Mouse (Mus musculus) thymus, postnatal 36 days (tissue): Measurements from ENCODE around the gene Iars.
"Not testable (repeated sequence)": the region's sequence is repeated elsewhere in the genome, so short reads cannot be mapped to it uniquely, and the experiment has no call there.

ENCODE experiments used
- DNase-seq, 2 experiments: peaks; one replicate each; pipeline ENCODE4 v3.0.0; 2022; ENCODE audit warnings: mixed read lengths in 2 of 2

Iars gene

GRCm38 (mm10) chr13:49738011-49738410, 56.1 kb downstream of the Iars start:
- DNase-seq = no peak

GRCm38 (mm10) chr13:49741285-49742040, 59.6 kb downstream of the Iars start:
- DNase-seq = no peak

GRCm38 (mm10) chr13:49756591-49756990, 74.7 kb downstream of the Iars start:
- DNase-seq = no peak

- no peak for DNase-seq
Measured at GRCm38 (mm10) chr13:49757966-49758365, 76.1 kb downstream of the Iars start.

GRCm38 (mm10) chr13:49760675-49761074, 78.8 kb downstream of the Iars start:
- no peak for DNase-seq

GRCm38 (mm10) chr13:49762208-49762607, 80.3 kb downstream of the Iars start:
- no peak for DNase-seq

- no peak for DNase-seq
Measured at GRCm38 (mm10) chr13:49765306-49765705, 83.4 kb downstream of the Iars start.

- DNase-seq = no peak
Measured at GRCm38 (mm10) chr13:49766269-49766668, 84.4 kb downstream of the Iars start.

- DNase-seq = no peak
Measured at GRCm38 (mm10) chr13:49768048-49768447, 86.1 kb downstream of the Iars start.

- no peak for DNase-seq
Measured at GRCm38 (mm10) chr13:49769111-49769510, 87.2 kb downstream of the Iars start.

- DNase-seq = not testable (repeated sequence)
Measured at GRCm38 (mm10) chr13:49771536-49771935, 89.6 kb downstream of the Iars start.
